Mouse (Mus musculus) right cerebral cortex, postnatal 4 days (tissue): ENCODE measurements around the gene Mettl27.

Experiments
- DNase-seq: peaks from one replicate; pipeline ENCODE4 v3.0.0-alpha.2; 2022

Gene Mettl27

DNA sequence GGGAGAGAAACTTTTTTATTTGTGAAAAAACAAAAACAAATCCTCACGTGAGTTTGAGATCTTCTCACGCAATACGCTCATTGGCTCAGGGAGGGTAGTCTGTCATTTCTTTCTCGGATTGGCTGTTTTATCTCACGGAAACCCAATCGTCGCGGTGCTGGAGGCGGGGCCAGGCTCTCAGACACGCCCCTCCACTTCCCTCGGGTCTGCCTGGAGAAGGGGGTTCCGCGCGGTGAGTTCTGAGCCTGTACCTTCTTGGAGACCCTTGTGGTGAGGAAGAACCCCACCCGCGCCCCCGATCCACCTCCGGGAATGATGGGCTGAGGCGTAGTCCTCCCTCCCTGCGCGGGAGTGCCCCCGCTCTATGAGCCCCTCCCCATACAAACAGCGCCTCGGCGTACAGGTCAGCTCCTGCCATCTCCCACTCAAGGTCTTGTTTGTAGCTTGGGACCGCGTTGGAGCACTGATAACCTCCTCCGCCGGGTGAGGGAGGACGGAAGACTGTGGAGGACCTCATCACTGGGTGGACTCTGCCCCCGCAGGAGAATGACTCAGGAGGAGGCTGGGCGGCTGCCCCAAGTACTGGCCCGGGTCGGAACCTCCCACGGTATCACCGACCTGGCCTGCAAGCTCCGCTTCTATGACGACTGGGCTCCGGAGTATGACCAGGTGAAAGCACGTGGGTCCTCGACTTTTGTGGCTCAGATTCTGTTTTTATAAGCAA is at the start of gene Mettl27:
Mettl27 (plus strand) TSS at position 190 of the 724 bp plus-strand sequence.
- DNase-seq, result peak; percentile 75

- no peak for DNase-seq
Measured at GRCm38 (mm10) chr5:134883077-134883476, 49.1 kb upstream of the Mettl27 start.

- no peak for DNase-seq
Measured at GRCm38 (mm10) chr5:134887447-134888335, 44.5 kb upstream of the Mettl27 start.

DNA sequence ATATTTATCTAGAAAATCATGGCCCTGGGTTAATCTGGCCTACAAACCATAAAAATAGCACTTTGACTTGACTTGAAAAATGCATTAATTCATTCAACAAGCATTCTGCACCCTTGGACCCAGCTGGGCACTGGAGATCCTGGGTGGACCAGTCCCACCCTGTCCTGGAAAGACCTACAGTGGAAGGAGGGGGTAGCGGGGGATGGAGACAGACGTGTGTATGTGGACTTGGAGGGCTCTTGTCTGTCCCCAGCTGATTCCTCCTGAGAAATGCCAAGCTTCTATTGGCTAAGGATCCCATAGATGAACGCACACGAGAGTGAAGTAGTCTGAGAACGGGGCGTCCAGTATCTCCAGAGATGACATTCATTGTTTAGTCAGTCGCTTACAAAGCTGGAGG is 43.7 kb upstream of the Mettl27 start:
- no peak for DNase-seq

DNA sequence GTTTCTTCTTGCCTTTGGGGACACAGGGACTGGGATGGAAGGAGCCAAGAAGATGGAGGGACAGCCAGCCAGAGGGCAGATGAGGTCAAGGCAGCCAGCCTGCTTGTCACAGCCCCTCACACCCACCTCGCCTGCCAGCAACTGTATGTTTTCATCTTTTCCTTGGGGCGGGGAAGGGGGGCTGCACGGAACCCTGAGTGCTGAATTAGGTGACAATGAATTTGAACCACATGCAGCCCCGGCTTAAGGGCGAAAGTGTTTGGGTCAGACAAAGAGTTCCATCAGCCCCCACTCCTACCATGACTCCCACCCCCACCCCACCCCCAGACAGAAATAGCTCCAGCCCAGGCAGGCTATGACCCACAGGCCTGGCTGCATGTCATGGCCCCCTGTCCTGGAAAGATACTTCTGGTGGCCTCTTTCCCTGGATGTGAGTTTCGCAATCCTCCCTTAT is 41.5 kb upstream of the Mettl27 start:
- no peak for DNase-seq

GRCm38 (mm10) chr5:134891552-134891951 is 40.6 kb upstream of the Mettl27 start:
- no peak for DNase-seq

- no peak for DNase-seq
Measured at GRCm38 (mm10) chr5:134892717-134893116, 39.5 kb upstream of the Mettl27 start.

DNA sequence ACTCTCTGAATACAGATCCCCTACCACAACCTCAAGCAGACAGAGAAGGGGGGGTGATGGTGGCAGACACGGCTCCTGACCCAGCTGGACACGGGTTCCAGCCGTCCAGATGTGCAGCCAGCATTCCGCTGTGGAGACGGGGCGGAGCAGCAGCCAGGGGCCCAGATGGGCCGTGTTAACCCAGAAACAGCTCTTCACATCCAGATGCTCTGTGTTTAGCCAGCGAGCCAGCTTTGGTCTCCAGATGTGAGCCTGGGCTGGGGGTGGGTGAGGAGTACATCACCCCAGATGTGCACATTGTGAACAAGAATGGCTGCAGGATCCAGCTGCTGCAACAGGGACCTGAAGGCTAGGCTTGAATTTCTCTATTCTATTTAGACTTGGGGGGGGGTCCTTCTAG is 36.9 kb upstream of the Mettl27 start:
- no peak for DNase-seq

DNA sequence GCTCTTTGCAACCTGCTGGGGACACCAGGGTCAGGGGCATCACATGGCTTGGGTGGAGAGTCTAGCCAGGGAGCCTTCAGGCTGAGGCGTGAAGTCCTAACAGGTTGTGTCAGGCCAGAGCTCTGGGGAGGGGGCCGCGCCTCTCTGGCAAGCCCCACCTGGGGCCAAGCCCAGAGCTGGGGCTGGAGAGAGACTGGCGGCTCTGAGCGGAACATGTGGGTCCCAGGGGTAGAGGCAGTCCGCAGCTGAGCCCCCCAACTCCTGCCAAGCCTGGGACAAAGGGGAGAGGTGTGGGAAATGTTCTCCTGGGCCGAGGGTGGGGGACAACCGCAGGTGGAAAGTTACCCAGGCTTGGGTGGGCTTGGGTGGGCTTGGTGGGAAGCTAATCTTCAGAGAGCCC is 35.2 kb upstream of the Mettl27 start:
- no peak for DNase-seq

DNA sequence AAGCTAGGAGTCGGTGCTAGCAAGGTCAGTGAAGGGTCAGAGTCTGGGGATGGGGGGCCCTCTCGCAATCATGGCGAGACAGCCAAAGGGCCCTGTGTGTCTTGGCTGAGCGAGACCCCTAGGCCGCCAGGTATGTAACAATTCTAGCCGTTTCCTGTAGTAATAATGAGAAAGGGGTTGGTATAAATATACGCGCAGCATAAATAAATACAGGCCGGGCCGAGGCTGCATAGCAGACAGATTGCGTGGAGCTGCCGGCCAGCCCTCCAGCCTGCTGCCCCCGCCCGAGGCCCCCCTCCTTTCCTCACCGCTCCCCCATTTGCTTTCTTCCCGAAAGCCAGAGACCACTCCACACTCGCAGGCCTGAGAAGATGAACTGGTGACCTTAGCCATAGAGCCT is 34.6 kb upstream of the Mettl27 start:
- no peak for DNase-seq

DNA sequence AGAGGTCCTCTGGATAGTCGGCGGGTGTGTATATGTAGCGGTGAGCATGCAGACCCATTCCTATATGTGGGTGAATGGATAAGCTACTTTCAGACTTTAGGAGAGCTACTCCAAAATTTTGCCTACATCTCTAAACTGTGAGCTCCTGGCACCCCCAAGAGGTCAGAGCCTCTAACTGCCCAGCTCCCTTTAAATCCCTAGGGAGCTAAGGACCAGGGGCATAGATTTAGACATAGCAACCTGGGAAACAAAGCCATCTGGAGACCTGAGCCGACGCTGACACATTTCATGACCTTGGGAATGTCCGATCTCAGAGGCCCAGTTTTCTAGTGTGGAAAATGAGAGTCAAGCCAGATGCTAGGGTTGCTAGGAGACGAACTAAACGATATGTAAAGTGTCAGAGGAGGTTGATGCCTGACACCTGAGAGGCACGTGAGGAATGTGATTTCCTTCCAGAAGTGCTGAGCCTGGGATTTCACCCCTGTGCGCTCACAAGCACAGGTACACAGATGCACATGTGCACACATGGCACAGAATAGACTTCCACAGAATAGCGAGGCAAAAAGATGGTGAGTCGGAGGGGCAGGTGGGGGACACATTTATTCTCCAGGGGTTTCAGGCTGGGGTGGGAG is 31.0 kb upstream of the Mettl27 start:
- DNase-seq, result peak; percentile 39

DNA sequence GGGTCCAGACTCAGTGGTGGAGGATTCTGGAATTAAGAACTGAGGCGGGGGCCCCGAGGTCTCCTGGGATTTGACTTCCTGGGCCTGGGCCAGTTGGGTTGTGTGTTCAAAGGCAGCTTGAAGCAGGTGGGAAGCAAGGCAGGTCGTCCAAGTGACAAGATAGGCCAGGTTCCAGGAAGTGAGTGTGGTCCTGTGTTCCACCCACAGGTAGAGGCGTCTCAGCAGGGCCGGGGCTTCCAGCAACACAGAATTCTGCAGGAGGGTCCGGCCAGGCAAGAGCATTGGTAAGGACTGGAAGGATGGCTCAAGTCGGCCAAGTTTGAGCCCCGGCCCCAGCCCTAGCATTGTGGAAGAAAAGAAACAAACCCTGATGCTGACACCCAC is 30.5 kb upstream of the Mettl27 start:
- DNase-seq, result no peak

- DNase-seq, result no peak
Measured at GRCm38 (mm10) chr5:134906633-134907032, 25.5 kb upstream of the Mettl27 start, which contains the start of gene Tmem270. Gene Tmem270 (minus strand): TSS chr5:134906733.

DNA sequence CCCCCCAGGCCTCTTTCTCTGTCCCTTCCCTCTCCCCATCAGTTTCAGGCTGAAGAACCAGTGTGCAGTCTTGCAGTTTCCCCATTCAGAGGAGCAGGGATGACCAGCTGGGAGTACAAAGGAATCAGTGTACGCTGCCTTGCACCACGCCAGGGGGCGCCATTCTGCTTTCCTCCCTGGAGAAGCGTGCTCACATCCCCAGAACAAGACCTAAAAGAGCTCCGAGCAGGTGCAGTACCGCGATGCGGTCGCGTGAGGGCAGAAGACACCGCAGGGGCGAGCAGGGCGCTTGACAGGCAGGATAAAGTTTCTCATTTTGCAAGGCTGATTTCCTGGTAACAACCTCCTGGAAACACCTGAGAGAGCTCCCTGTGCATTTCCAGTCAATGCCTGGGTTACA is 25.0 kb upstream of the Mettl27 start:
- peak; percentile 99 for DNase-seq

- DNase-seq, result no peak
Measured at GRCm38 (mm10) chr5:134911901-134912300, 20.3 kb upstream of the Mettl27 start.

DNA sequence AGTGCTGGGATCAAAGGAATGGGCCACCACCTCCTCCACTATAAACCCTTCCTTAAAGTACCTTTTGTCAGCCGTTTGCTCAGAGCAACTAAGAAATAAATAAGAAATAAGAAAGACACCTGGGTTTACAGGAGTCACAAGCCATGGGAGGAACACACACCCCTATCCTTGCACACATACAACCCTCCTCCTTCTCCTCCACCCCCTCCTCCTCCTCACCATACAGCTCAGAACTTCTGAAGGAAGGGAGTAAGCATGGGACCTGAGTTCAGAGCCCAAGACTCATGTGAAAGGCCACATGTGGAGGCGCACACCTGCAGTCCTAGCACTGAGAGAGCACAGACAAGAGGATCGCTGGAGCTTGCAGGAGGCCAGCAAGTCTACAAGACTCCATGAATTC is 18.8 kb upstream of the Mettl27 start:
- DNase-seq, result no peak

- DNase-seq, result no peak
Measured at GRCm38 (mm10) chr5:134913753-134914152, 18.4 kb upstream of the Mettl27 start.

DNA sequence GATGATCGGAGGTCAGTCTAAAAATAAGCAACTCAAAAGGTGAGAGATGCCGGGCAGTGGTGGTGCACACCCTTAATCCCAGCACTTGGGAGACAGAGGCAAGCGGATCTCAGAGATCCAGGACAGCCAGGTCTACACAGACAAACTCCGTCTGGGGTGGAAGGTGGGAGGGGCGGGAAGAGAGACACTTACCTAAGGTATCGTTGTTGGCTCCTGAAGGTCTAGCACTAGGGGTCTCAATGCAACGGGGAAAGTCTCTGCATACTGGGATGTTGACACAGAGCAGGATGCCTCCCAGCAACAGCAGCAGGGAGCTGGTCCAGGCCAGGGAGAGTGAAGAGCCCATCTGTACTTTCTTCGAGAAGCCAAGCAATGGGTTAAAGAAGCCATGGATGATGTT is 17.7 kb upstream of the Mettl27 start:
- no peak for DNase-seq

GRCm38 (mm10) chr5:134915311-134915710 is 16.9 kb upstream of the Mettl27 start, which contains the start of gene Cldn13:
Gene Cldn13 (minus strand): TSS chr5:134915526.
- no peak for DNase-seq

- peak; percentile 64 for DNase-seq
Measured at GRCm38 (mm10) chr5:134918071-134918832, 13.9 kb upstream of the Mettl27 start.

DNA sequence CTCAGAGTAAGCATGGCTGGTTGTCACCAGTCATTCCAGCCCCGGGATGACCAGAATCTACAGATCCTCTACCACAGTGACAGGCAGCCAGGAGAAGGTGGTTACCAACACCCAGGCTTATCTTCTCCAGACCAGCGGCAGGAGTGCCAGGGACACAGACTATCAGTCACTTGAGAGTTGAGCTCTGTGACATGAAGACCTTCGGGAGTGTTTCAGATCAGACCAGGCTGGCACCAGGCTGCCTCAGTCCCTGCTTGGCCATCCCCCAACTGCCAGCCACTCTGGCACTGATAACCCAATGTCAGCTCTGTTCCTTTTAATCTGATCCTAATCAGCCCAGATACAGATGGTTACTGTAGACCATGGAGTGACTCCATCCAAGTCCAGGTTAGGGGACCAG is 13.1 kb upstream of the Mettl27 start:
- DNase-seq, result no peak

- no peak for DNase-seq
Measured at GRCm38 (mm10) chr5:134920106-134920687, 12.0 kb upstream of the Mettl27 start.
